Mouse (Mus musculus) spleen, adult 2 months (tissue): ENCODE results near the gene 1700056E22Rik. TPM values are rescaled to one million over a fixed set of nuclear protein-coding genes. Genes with fewer than 3 reads are reported as not detected.

Experiments used
- DNase-seq, 2 experiments: peaks; one replicate each; pipeline versions ENCODE4 v3.0.0 to v3.0.0-alpha.2; 2012 to 2021; ENCODE audit warnings: low spot score in 2 of 2, low read depth in 1 of 2
- H3K27ac ChIP-seq: fragments of 200-500 bp; 2 replicates; pipeline ENCODE4 v1.5.1; 2012; ENCODE audit warnings: low read length, inconsistent platforms; ENCODE audit not compliant: insufficient read depth
- H3K27me3 ChIP-seq: fragments of 200-500 bp; 2 replicates; pipeline ENCODE4 v1.6.1; 2012; ENCODE audit warnings: mild to moderate bottlenecking, moderate library complexity, low read length, inconsistent platforms; ENCODE audit not compliant: control insufficient read depth, insufficient read depth
- H3K36me3 ChIP-seq: fragments of 200-500 bp; 2 replicates; pipeline ENCODE4 v1.6.1; 2012; ENCODE audit warnings: mild to moderate bottlenecking, low read length, inconsistent platforms; ENCODE audit not compliant: control insufficient read depth, insufficient read depth
- H3K4me1 ChIP-seq: fragments of 200-500 bp; 2 replicates; pipeline ENCODE4 v1.6.1; 2011; ENCODE audit warnings: inconsistent platforms; ENCODE audit not compliant: control insufficient read depth, insufficient read depth, insufficient read length
- H3K4me3 ChIP-seq: fragments of 200-500 bp; 2 replicates; pipeline ENCODE4 v1.5.1; 2011; ENCODE audit warnings: mild to moderate bottlenecking, inconsistent platforms; ENCODE audit not compliant: insufficient read depth, insufficient read length; ENCODE audit errors: extremely low read depth
- CTCF ChIP-seq: fragments of 200-500 bp; IDR thresholded peaks from 2 replicates; pipeline ENCODE4 v1.5.1; 2011; ENCODE audit warnings: mild to moderate bottlenecking, inconsistent platforms; ENCODE audit not compliant: insufficient read depth, insufficient read length, insufficient replicate concordance; ENCODE audit errors: extremely low read depth
- POLR2A ChIP-seq: fragments of 200-500 bp; IDR thresholded peaks from 2 replicates; pipeline ENCODE4 v1.6.1; 2011; ENCODE audit warnings: low read depth, low read length, inconsistent platforms
- WGBS: fragments of 180-500 bp; shearing (Covaris S2); methylation state at CpG from one replicate; pipeline ENCODE4 v1.1.7; 2018; 5-methylcytosine and 5-hydroxymethylcytosine counted together
- polyA plus RNA-seq: library from polyadenylated mRNA; depleted of rRNA; stranded (reverse); fragments of >200 nt; gene quantifications from 2 replicates; pipeline ENCODE4 v1.2.3, GENCODE M21; 2012

The 1700056E22Rik gene
- polyA plus RNA-seq, 1 experiment, result 1.8 TPM

GRCm38 (mm10) chr1:184043391-184043790, 9.3 kb upstream of the 1700056E22Rik start:
- no peak for TF ChIP-seq CTCF
- 87% methylated on average over 6 of the region's 6 CpGs for WGBS
- no peak for DNase-seq

GRCm38 (mm10) chr1:184042745-184043144, 8.6 kb upstream of the 1700056E22Rik start:
- WGBS, result 73% methylated on average over 9 of the region's 9 CpGs
- Histone ChIP-seq H3K4me1 (peaks cover 14% of the 10 kb centered on the region; the same call in 1 of the 2 replicates), H3K27me3 (no peaks in the 10 kb centered on the region), H3K27ac (no peak overlapping the region), H3K36me3 (no peaks in the 10 kb centered on the region; the same call in 1 of the 2 replicates), H3K4me3 (no peak overlapping the region)
- no peak for TF ChIP-seq CTCF
- no peak for TF ChIP-seq POLR2A
- no peak for DNase-seq

More at GRCm38 (mm10) chr1:184043391-184043790, 9.3 kb upstream of the 1700056E22Rik start:
- Histone ChIP-seq H3K27me3 (no peaks in the 10 kb centered on the region), H3K4me3 (no peak overlapping the region), H3K36me3 (no peaks in the 10 kb centered on the region; the same call in 1 of the 2 replicates), H3K27ac (no peak overlapping the region), H3K4me1 (peaks cover 19% of the 10 kb centered on the region; the same call in 1 of the 2 replicates)

GRCm38 (mm10) chr1:184041778-184042573, 7.9 kb upstream of the 1700056E22Rik start:
- no peak for TF ChIP-seq POLR2A
- TF ChIP-seq CTCF, result no peak
- H3K4me1 ChIP-seq, result peaks cover 12% of the 10 kb centered on the region; the same call in 1 of the 2 replicates
- no peaks in the 10 kb centered on the region; the same call in 1 of the 2 replicates for H3K36me3 ChIP-seq
- no peak overlapping the region for H3K27ac ChIP-seq
- no peaks in the 10 kb centered on the region for H3K27me3 ChIP-seq
- H3K4me3 ChIP-seq, result no peak overlapping the region
- no peak for DNase-seq
- WGBS, result 70% methylated on average over 9 of the region's 9 CpGs

GRCm38 (mm10) chr1:184040906-184041305, 6.8 kb upstream of the 1700056E22Rik start:
- H3K36me3 ChIP-seq, result no peaks in the 10 kb centered on the region; the same call in 1 of the 2 replicates
- DNase-seq, result no peak

GRCm38 (mm10) chr1:184040181-184040580, 6.1 kb upstream of the 1700056E22Rik start:
- H3K27me3 ChIP-seq, result no peaks in the 10 kb centered on the region
- H3K4me1 ChIP-seq, result peaks cover 18% of the 10 kb centered on the region; the same call in 1 of the 2 replicates
- H3K36me3 ChIP-seq, result no peaks in the 10 kb centered on the region; the same call in 1 of the 2 replicates
- DNase-seq, result no peak
- TF ChIP-seq POLR2A (no peak), CTCF (no peak)
- no peak overlapping the region for H3K27ac ChIP-seq
- WGBS, result 90% methylated on average over 11 of the region's 11 CpGs
- H3K4me3 ChIP-seq, result no peak overlapping the region

More at GRCm38 (mm10) chr1:184040906-184041305, 6.8 kb upstream of the 1700056E22Rik start:
- H3K27ac ChIP-seq, result no peak overlapping the region; the same call in 1 of the 2 replicates
- H3K4me3 ChIP-seq, result no peak overlapping the region
- peaks cover 16% of the 10 kb centered on the region; the same call in 1 of the 2 replicates for H3K4me1 ChIP-seq
- 84% methylated on average over 1 of the region's 1 CpGs for WGBS
- no peak for TF ChIP-seq CTCF
- no peak for TF ChIP-seq POLR2A
- H3K27me3 ChIP-seq, result no peaks in the 10 kb centered on the region

GRCm38 (mm10) chr1:184039301-184039700, 5.2 kb upstream of the 1700056E22Rik start:
- no peak overlapping the region for H3K27ac ChIP-seq
- TF ChIP-seq POLR2A, result no peak
- no peak for TF ChIP-seq CTCF
- no peak for DNase-seq
- no peaks in the 10 kb centered on the region for H3K27me3 ChIP-seq
- no peak overlapping the region for H3K4me3 ChIP-seq
- WGBS, result 94% methylated on average over 10 of the region's 10 CpGs
- H3K4me1 ChIP-seq, result peaks cover 18% of the 10 kb centered on the region; the same call in 1 of the 2 replicates
- H3K36me3 ChIP-seq, result no peaks in the 10 kb centered on the region; the same call in 1 of the 2 replicates
